Mouse (Mus musculus) kidney, embryonic 16.5 days (tissue): ENCODE measurements around the gene Gm10277. TPM values are rescaled to one million over a fixed set of nuclear protein-coding genes. Genes with fewer than 3 reads are reported as not detected.

ENCODE experiments used
- ATAC-seq: fragments of 200-750 bp; cut with Nextera tagmentation; 2 replicates; pipeline ENCODE4 v1.8.0; 2017; ENCODE audit warnings: moderate TSS enrichment; ENCODE audit not compliant: low FRiP score, low TSS enrichment
- H3K27ac ChIP-seq: fragments of 300-500 bp; sonication (generic); 2 replicates; pipeline ENCODE4 v1.5.1; 2014; ENCODE audit warnings: low read length
- H3K27me3 ChIP-seq: fragments of 300-500 bp; sonication (generic); 2 replicates; pipeline ENCODE4 v1.6.1; 2014; ENCODE audit warnings: low read length, control low read depth, mixed read lengths; ENCODE audit not compliant: insufficient read depth
- H3K36me3 ChIP-seq: fragments of 300-500 bp; sonication (generic); 2 replicates; pipeline ENCODE4 v1.6.1; 2014; ENCODE audit warnings: low read length, control low read depth, mixed read lengths; ENCODE audit not compliant: insufficient read depth
- H3K4me1 ChIP-seq: fragments of 300-500 bp; sonication (generic); 2 replicates; pipeline ENCODE4 v1.6.1; 2014; ENCODE audit warnings: low read length, control low read depth, mixed read lengths; ENCODE audit not compliant: insufficient read depth
- H3K4me2 ChIP-seq: fragments of 300-500 bp; sonication (generic); replicated peaks from 2 replicates; pipeline ENCODE4 v1.6.1; 2014; ENCODE audit warnings: low read depth, low read length
- H3K4me3 ChIP-seq: fragments of 300-500 bp; sonication (generic); 2 replicates; pipeline ENCODE4 v1.5.1; 2014; ENCODE audit warnings: mild to moderate bottlenecking, low read length
- H3K9ac ChIP-seq: fragments of 300-500 bp; sonication (generic); replicated peaks from 2 replicates; pipeline ENCODE4 v1.6.1; 2014; ENCODE audit warnings: low read length
- H3K9me3 ChIP-seq: fragments of 300-500 bp; sonication (generic); 2 replicates; pipeline ENCODE4 v1.6.1; 2016; ENCODE audit warnings: low read length, control low read depth
- WGBS: fragments of 180-500 bp; shearing (Covaris S2); extraction: QIAGEN DNeasy Blood & Tissue Kit; methylation state at CpG from one replicate; pipeline ENCODE4 v1.1.7; 2014; 5-methylcytosine and 5-hydroxymethylcytosine counted together
- polyA plus RNA-seq: library from polyadenylated mRNA; unstranded; fragments of >200 nt; fragmentation: Nextera tagmentation; extraction: Ambion mirVana; gene quantifications from 2 replicates; pipeline ENCODE4 v1.2.1, GENCODE M21; 2015

The Gm10277 gene
- polyA plus RNA-seq = 1.5 and 1.6 TPM in 2 replicates

GRCm38 (mm10) chr11:77787707-77788106, at the start of gene Gm10277:
Gene Gm10277, minus strand, starts transcription at chr11:77787747.
- H3K27ac ChIP-seq = peak within 1 kb of the TSS; percentile 97
- H3K4me2 ChIP-seq = no peak within 1 kb of the TSS
- peaks cover 61% of the 10 kb centered on the region for H3K4me1 ChIP-seq
- H3K9ac ChIP-seq = no peak within 1 kb of the TSS
- ATAC-seq = no peak
- 91% methylated on average over 5 of the region's 5 CpGs for WGBS
- H3K9me3 ChIP-seq = no peaks in the 10 kb centered on the region
- no peaks in the 10 kb centered on the region for H3K27me3 ChIP-seq
- H3K36me3 ChIP-seq = no peaks in the 10 kb centered on the region
- no peak within 1 kb of the TSS for H3K4me3 ChIP-seq

- Histone ChIP-seq H3K27me3 (0 out of 2 replicates have a peak, but pooled peaks cover 5% of the 10 kb centered on the region), H3K27ac (peak overlapping the region; percentile 12; the same call in 1 of the 2 replicates), H3K9me3 (no peaks in the 10 kb centered on the region), H3K4me1 (peaks cover 6% of the 10 kb centered on the region; the same call in 1 of the 2 replicates), H3K4me2 (no peak overlapping the region), H3K4me3 (no peak overlapping the region), H3K36me3 (peaks cover 21% of the 10 kb centered on the region), H3K9ac (no peak overlapping the region)
- ATAC-seq = no peak
- WGBS = 56% methylated on average over 4 of the region's 4 CpGs
Observed at GRCm38 (mm10) chr11:77836751-77837150, 49.2 kb upstream of the Gm10277 start.

GRCm38 (mm10) chr11:77836290-77836689, 48.7 kb upstream of the Gm10277 start:
- 0 out of 2 replicates have a peak, but pooled peaks cover 5% of the 10 kb centered on the region for H3K27me3 ChIP-seq
- H3K4me3 ChIP-seq = no peak overlapping the region
- peaks cover 21% of the 10 kb centered on the region for H3K36me3 ChIP-seq
- ATAC-seq = no peak
- WGBS = 88% methylated on average over 5 of the region's 5 CpGs
- no peak overlapping the region for H3K4me2 ChIP-seq
- H3K27ac ChIP-seq = peak overlapping the region; percentile 12; the same call in 1 of the 2 replicates
- peaks cover 2% of the 10 kb centered on the region; the same call in 1 of the 2 replicates for H3K4me1 ChIP-seq
- H3K9me3 ChIP-seq = no peaks in the 10 kb centered on the region
- H3K9ac ChIP-seq = no peak overlapping the region

- H3K27me3 ChIP-seq = 0 out of 2 replicates have a peak, but pooled peaks cover 5% of the 10 kb centered on the region
- H3K27ac ChIP-seq = no peak overlapping the region
- no peak for ATAC-seq
- peaks cover 19% of the 10 kb centered on the region for H3K36me3 ChIP-seq
- no peaks in the 10 kb centered on the region for H3K4me1 ChIP-seq
- H3K9ac ChIP-seq = no peak overlapping the region
- no peaks in the 10 kb centered on the region for H3K9me3 ChIP-seq
- H3K4me3 ChIP-seq = no peak overlapping the region
- no peak overlapping the region for H3K4me2 ChIP-seq
- 84% methylated on average over 3 of the region's 3 CpGs for WGBS
Observed at GRCm38 (mm10) chr11:77835109-77835508, 47.6 kb upstream of the Gm10277 start.

GRCm38 (mm10) chr11:77832541-77832940, 45.0 kb upstream of the Gm10277 start:
- H3K36me3 ChIP-seq = peaks cover 34% of the 10 kb centered on the region

GRCm38 (mm10) chr11:77830875-77831274, 43.3 kb upstream of the Gm10277 start:
- ATAC-seq = no peak
- Histone ChIP-seq H3K9me3 (no peaks in the 10 kb centered on the region), H3K9ac (no peak overlapping the region), H3K4me2 (no peak overlapping the region), H3K36me3 (peaks cover 29% of the 10 kb centered on the region), H3K4me1 (no peaks in the 10 kb centered on the region), H3K27ac (no peak overlapping the region), H3K27me3 (no peaks in the 10 kb centered on the region), H3K4me3 (no peak overlapping the region)
- 67% methylated on average over 7 of the region's 7 CpGs for WGBS

More at GRCm38 (mm10) chr11:77832541-77832940, 45.0 kb upstream of the Gm10277 start:
- no peak overlapping the region for H3K27ac ChIP-seq
- H3K4me1 ChIP-seq = no peaks in the 10 kb centered on the region
- no peak overlapping the region for H3K4me2 ChIP-seq
- no peak overlapping the region for H3K9ac ChIP-seq
- H3K4me3 ChIP-seq = no peak overlapping the region
- no peak for ATAC-seq
- no peaks in the 10 kb centered on the region for H3K27me3 ChIP-seq
- WGBS = 94% methylated on average over 4 of the region's 4 CpGs
- no peaks in the 10 kb centered on the region for H3K9me3 ChIP-seq

GRCm38 (mm10) chr11:77829043-77829841, 41.7 kb upstream of the Gm10277 start:
- 84% methylated on average over 23 of the region's 23 CpGs for WGBS
- Histone ChIP-seq H3K36me3 (peaks cover 25% of the 10 kb centered on the region), H3K27me3 (no peaks in the 10 kb centered on the region)

GRCm38 (mm10) chr11:77828163-77828562, 40.6 kb upstream of the Gm10277 start:
- Histone ChIP-seq H3K9me3 (no peaks in the 10 kb centered on the region), H3K4me3 (no peak overlapping the region), H3K36me3 (peaks cover 34% of the 10 kb centered on the region), H3K4me1 (no peaks in the 10 kb centered on the region), H3K27ac (no peak overlapping the region), H3K4me2 (no peak overlapping the region), H3K9ac (no peak overlapping the region), H3K27me3 (no peaks in the 10 kb centered on the region)
- WGBS = 95% methylated on average over 5 of the region's 5 CpGs
- ATAC-seq = no peak

More at GRCm38 (mm10) chr11:77829043-77829841, 41.7 kb upstream of the Gm10277 start:
- Histone ChIP-seq H3K9ac (no peak overlapping the region), H3K27ac (no peak overlapping the region), H3K9me3 (no peaks in the 10 kb centered on the region), H3K4me1 (no peaks in the 10 kb centered on the region), H3K4me3 (no peak overlapping the region), H3K4me2 (no peak overlapping the region)
- no peak for ATAC-seq

- Histone ChIP-seq H3K36me3 (peaks cover 34% of the 10 kb centered on the region), H3K27me3 (no peaks in the 10 kb centered on the region), H3K9ac (no peak overlapping the region), H3K9me3 (no peaks in the 10 kb centered on the region), H3K4me1 (0 out of 2 replicates have a peak, but pooled peaks cover 3% of the 10 kb centered on the region), H3K4me2 (no peak overlapping the region), H3K27ac (no peak overlapping the region), H3K4me3 (no peak overlapping the region)
- no peak; the same call in 1 of the 2 replicates for ATAC-seq
- WGBS = 55% methylated on average over 18 of the region's 18 CpGs
Observed at GRCm38 (mm10) chr11:77827241-77827995, 39.9 kb upstream of the Gm10277 start.
